Mouse (Mus musculus) MEL (cell line): ENCODE results near the gene Rassf8.

Experiments
- CTCF ChIP-seq, 3 experiments: IDR thresholded peaks in 2 of 3; conservative IDR thresholded peaks in 1 of 3; 2 replicates each; pipeline ENCODE4 v1.5.1; 2011 to 2012; ENCODE audit warnings: low read length in 3 of 3, low read depth in 2 of 3, mild to moderate bottlenecking in 2 of 3, improper control_type of control experiment in 1 of 3, inconsistent platforms in 1 of 3, mixed read lengths in 1 of 3, moderate library complexity in 1 of 3; ENCODE audit not compliant: control insufficient read depth in 1 of 3, insufficient read depth in 1 of 3, poor library complexity in 1 of 3, severe bottlenecking in 1 of 3
- GATA1 ChIP-seq: IDR thresholded peaks from 2 replicates; pipeline ENCODE4 v1.6.1; 2011; ENCODE audit warnings: low read depth, low read length, improper control_type of control experiment
- HCFC1 ChIP-seq: IDR thresholded peaks from 2 replicates; pipeline ENCODE4 v1.6.1; 2012; ENCODE audit warnings: low read depth, mild to moderate bottlenecking, inconsistent platforms, low read length, improper control_type of control experiment, moderate library complexity
- KAT2A ChIP-seq: conservative IDR thresholded peaks from 2 replicates; pipeline ENCODE4 v1.6.1; 2012; ENCODE audit warnings: low read depth, low read length, improper control_type of control experiment, inconsistent platforms
- MAZ ChIP-seq: IDR thresholded peaks from 2 replicates; pipeline ENCODE4 v1.6.1; 2012; ENCODE audit warnings: low read depth, mild to moderate bottlenecking, inconsistent platforms, low read length, improper control_type of control experiment
- MYB ChIP-seq: IDR thresholded peaks from 2 replicates; pipeline ENCODE4 v1.6.1; 2011; ENCODE audit warnings: mild to moderate bottlenecking, low read depth, low read length, improper control_type of control experiment
- POLR2AphosphoS2 ChIP-seq: IDR thresholded peaks from 2 replicates; pipeline ENCODE4 v1.6.1; 2011; ENCODE audit warnings: low read length, improper control_type of control experiment
- RAD21 ChIP-seq: IDR thresholded peaks from 2 replicates; pipeline ENCODE4 v1.6.1; 2011; ENCODE audit warnings: mild to moderate bottlenecking, low read depth, low read length, improper control_type of control experiment
- TBP ChIP-seq: IDR thresholded peaks from 2 replicates; pipeline ENCODE4 v1.8.0; 2011; ENCODE audit warnings: low read depth, low read length, improper control_type of control experiment
- USF2 ChIP-seq, 2 experiments: IDR thresholded peaks; 2 replicates each; pipeline ENCODE4 v1.6.1; 2011 to 2012; ENCODE audit warnings: improper control_type of control experiment in 2 of 2, low read length in 2 of 2, borderline replicate concordance in 1 of 2, inconsistent platforms in 1 of 2, low read depth in 1 of 2, mild to moderate bottlenecking in 1 of 2; ENCODE audit not compliant: insufficient read depth in 1 of 2
- ZNF384 ChIP-seq: IDR thresholded peaks from 2 replicates; pipeline ENCODE4 v1.6.1; 2012; ENCODE audit warnings: low read depth, mild to moderate bottlenecking, inconsistent platforms, low read length, improper control_type of control experiment

DNA sequence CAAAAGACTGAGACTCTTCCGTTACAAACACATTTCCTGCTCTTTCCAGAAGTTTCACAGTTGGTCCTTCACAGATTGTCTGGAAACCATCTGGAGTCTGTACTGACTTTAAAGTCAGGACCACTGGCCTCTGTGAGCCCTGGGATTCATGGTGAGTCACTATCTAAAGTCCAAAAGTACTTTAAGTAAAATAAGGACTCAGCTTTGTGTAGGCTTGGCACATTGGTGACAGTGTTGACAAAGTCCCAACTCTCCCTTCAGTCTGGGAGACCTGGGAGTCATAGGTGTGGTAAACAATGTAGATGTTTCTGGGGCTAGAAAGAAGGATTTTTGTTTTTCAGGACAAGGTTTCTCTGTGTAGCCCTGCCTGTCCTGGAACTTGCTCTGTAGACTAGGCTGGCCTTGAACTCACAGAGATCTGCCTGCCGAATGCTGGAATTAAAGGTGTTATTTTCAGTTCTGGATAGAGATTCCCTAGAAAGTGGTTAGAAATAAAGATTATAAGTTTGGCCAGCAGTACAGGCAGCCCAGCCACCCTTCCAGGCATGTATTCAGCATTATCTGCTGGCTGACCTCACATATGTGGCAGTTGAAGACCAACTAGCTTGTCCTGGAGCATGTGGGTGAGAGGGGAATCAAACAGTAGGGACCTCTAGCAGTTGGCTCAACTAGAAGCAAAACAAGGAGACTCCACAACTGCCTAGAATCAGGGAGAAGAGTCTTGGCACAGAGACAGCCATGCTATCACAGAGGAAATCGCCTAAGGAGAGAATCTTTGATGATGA is 14.8 kb downstream of the Rassf8 start:
- no peak for TF ChIP-seq MYB
- TF ChIP-seq MAZ, result no peak
- no peak for TF ChIP-seq ZNF384
- TF ChIP-seq TBP, result no peak
- no peak for TF ChIP-seq CTCF (IDR thresholded peaks at IDR 0.05 in 2 of 3, conservative IDR thresholded peaks at IDR 0.05 in 1 of 3; ENCODE audit: control insufficient read depth in 1 of 3, insufficient read depth in 1 of 3, low read depth in 2 of 3, low read length in 3 of 3, poor library complexity in 1 of 3, severe bottlenecking in 1 of 3)
- TF ChIP-seq HCFC1, result no peak
- no peak for TF ChIP-seq USF2 (IDR thresholded peaks at IDR 0.05; ENCODE audit: borderline replicate concordance in 1 of 2, insufficient read depth in 1 of 2, low read depth in 1 of 2, low read length in 2 of 2)
- no peak for TF ChIP-seq KAT2A
- TF ChIP-seq RAD21, result no peak
- no peak for TF ChIP-seq POLR2AphosphoS2
- TF ChIP-seq GATA1, result no peak
